Mouse (Mus musculus) c-Kit-positive CD71-positive TER-119-positive erythroid progenitor cells, embryonic 14.5 days (primary cell): ENCODE data around the gene Actr6.
"Not testable (repeated sequence)": the region's sequence is repeated elsewhere in the genome, so short reads cannot be mapped to it uniquely, and the experiment has no call there.

Experiments
- DNase-seq: peaks from one replicate; pipeline ENCODE4 v3.0.0-alpha.2; 2013; ENCODE audit warnings: low spot score

Actr6 gene

GRCm38 (mm10) chr10:89680517-89680916 lies 51.6 kb downstream of the Actr6 start:
- no peak for DNase-seq

- DNase-seq, result no peak
These were observed 52.6 kb downstream of the Actr6 start for GRCm38 (mm10) chr10:89679448-89679847.

- DNase-seq, result no peak
These were observed 54.0 kb downstream of the Actr6 start for GRCm38 (mm10) chr10:89678054-89678453.

GRCm38 (mm10) chr10:89676609-89677008 lies 55.5 kb downstream of the Actr6 start:
- DNase-seq, result no peak

GRCm38 (mm10) chr10:89670371-89670770 lies 61.7 kb downstream of the Actr6 start:
- not testable (repeated sequence) for DNase-seq

GRCm38 (mm10) chr10:89667571-89667970 lies 64.5 kb downstream of the Actr6 start:
- DNase-seq, result no peak

GRCm38 (mm10) chr10:89665679-89666078 lies 66.4 kb downstream of the Actr6 start:
- DNase-seq, result no peak

- DNase-seq, result no peak
These were observed 67.0 kb downstream of the Actr6 start for GRCm38 (mm10) chr10:89664977-89665645.
